Mouse (Mus musculus): ENCODE results near the gene Cacnb1.

DNA sequence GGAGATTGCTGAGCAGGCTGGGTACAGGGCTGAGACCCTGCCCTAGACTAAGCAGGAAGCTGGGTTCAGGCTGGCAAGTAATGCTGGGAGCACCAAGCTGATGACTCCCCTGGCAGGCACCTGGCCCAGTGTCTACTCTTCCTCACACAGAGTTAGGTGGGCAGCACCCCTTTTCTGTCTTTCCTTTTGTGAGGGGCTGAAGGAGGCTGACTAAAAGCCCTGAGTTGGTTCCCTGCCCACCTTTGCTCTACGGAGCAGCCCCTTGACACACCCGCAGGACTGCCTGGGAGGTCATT lies 27.6 kb upstream of the Cacnb1 start:
- no peak for TF ChIP-seq POLR2A (IDR thresholded peaks at IDR 0.05; ENCODE audit: extremely low read depth, insufficient read depth, low read length)
- no peak for TF ChIP-seq CTCF (IDR thresholded peaks at IDR 0.05; ENCODE audit: extremely low read depth, insufficient read depth, low read length)

Data from cortical plate, adult 2 months (tissue).